In the genomic region with DNA sequence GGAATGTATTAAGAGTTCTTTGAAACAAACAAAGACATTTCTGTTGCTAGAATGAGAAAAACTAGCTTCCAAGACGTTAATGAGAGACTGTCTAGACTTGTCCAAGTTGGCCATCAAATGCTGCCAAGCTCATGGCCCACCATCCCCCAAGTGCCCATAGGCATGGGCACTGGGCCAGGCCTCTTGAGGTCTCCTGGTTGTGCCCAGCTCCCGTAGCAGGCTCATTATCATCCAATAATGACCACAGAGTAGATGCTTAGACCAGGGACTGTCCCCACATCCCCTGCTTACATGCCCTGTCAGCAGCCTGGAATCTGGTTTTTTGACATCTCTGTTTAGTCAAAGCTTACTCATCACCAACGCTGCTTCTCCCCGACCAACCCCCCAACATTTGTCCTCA, we compare ENCODE assay signal across 22 mouse cellular contexts.
"Had no signal": no experiment of that assay in that cellular context is flagged by ENCODE, and none has a peak within 500 bp of the region (broad histone marks: within the 10 kb centered on the region; RNA-seq: fewer than 3 reads in every experiment).

No protein-coding gene starts in this region.

- H3K9me3 ChIP-seq: kidney, embryonic 15.5 days; limb, embryonic 10.5 days; limb, embryonic 13.5 days; liver, embryonic 12.5 days; liver, embryonic 15.5 days; lung, embryonic 15.5 days; stomach, embryonic 15.5 days had no signal

- H3K4me2 ChIP-seq: kidney, embryonic 15.5 days; limb, embryonic 13.5 days; liver, embryonic 12.5 days; liver, embryonic 15.5 days; lung, embryonic 15.5 days; midbrain, embryonic 11.5 days; stomach, embryonic 15.5 days had no signal

- DNase-seq: kidney, adult 8-10 months; kidney, postnatal 10 days; kidney, postnatal 36 days; layer of hippocampus, postnatal 36 days; liver; lung, adult 18-20 months; lung, postnatal 10 days; lung, postnatal 36 days; midbrain, embryonic 14.5 days; retina, postnatal 1 day; right cerebral cortex, postnatal 25 days; spleen, adult 18-20 months; thymus, postnatal 25 days had no signal

- H3K4me1 ChIP-seq: kidney, embryonic 15.5 days; limb, embryonic 10.5 days; limb, embryonic 13.5 days; liver, embryonic 12.5 days; liver, embryonic 15.5 days; lung, embryonic 15.5 days; megakaryocyte, embryonic 14.5 days; stomach, embryonic 15.5 days had no signal

- H3K4me3 ChIP-seq: kidney, embryonic 15.5 days; limb, embryonic 10.5 days; limb, embryonic 13.5 days; liver, embryonic 12.5 days; liver, embryonic 15.5 days; lung, embryonic 15.5 days; megakaryocyte, embryonic 14.5 days; stomach, embryonic 15.5 days had no signal

- H3K36me3 ChIP-seq: kidney, embryonic 15.5 days; limb, embryonic 10.5 days; limb, embryonic 13.5 days; liver, embryonic 12.5 days; liver, embryonic 15.5 days; lung, embryonic 15.5 days; stomach, embryonic 15.5 days had no signal

- H3K27me3 ChIP-seq: kidney, embryonic 15.5 days; limb, embryonic 13.5 days; liver, embryonic 12.5 days; liver, embryonic 15.5 days; lung, embryonic 15.5 days; stomach, embryonic 15.5 days had no signal

- H3K9ac ChIP-seq: kidney, embryonic 15.5 days; limb, embryonic 13.5 days; liver, embryonic 12.5 days; liver, embryonic 15.5 days; lung, embryonic 15.5 days; stomach, embryonic 15.5 days had no signal

- H3K27ac ChIP-seq: kidney, embryonic 15.5 days; limb, embryonic 10.5 days; limb, embryonic 13.5 days; liver, embryonic 12.5 days; liver, embryonic 15.5 days; lung, embryonic 15.5 days; stomach, embryonic 15.5 days had no signal

- ATAC-seq: liver, embryonic 12.5 days had no signal
